Mouse (Mus musculus) heart, postnatal 0 days (tissue): ENCODE measurements around the gene Crtc2. TPM values are rescaled to one million over a fixed set of nuclear protein-coding genes. Genes with fewer than 3 reads are reported as not detected.

Source experiments
- ATAC-seq: fragments of 200-750 bp; cut with Nextera tagmentation; 2 replicates; pipeline ENCODE4 v1.8.0; 2017; ENCODE audit warnings: low read depth, moderate number of reproducible peaks, moderate library complexity; ENCODE audit not compliant: insufficient read depth
- DNase-seq: peaks from one replicate; pipeline ENCODE4 v3.0.0-alpha.2; 2016; ENCODE audit warnings: low spot score
- H3K27ac ChIP-seq: fragments of 300-500 bp; sonication (generic); 2 replicates; pipeline ENCODE4 v1.5.1; 2014; ENCODE audit warnings: low read depth, mild to moderate bottlenecking
- H3K27me3 ChIP-seq: fragments of 300-500 bp; sonication (generic); 2 replicates; pipeline ENCODE4 v1.6.1; 2014; ENCODE audit warnings: low read length, mixed read lengths; ENCODE audit not compliant: control insufficient read depth, insufficient read depth
- H3K36me3 ChIP-seq: fragments of 300-500 bp; sonication (generic); replicated peaks from 2 replicates; pipeline ENCODE4 v1.6.1; 2014; ENCODE audit warnings: low read length, mixed read lengths; ENCODE audit not compliant: control insufficient read depth, insufficient read depth
- H3K4me1 ChIP-seq: fragments of 300-500 bp; sonication (generic); 2 replicates; pipeline ENCODE4 v1.6.1; 2014; ENCODE audit warnings: antibody characterized with exemption; ENCODE audit not compliant: control insufficient read depth, insufficient read depth
- H3K4me2 ChIP-seq: fragments of 300-500 bp; sonication (generic); 2 replicates; pipeline ENCODE4 v1.6.1; 2014; ENCODE audit warnings: low read depth, mild to moderate bottlenecking, low read length, moderate library complexity
- H3K4me3 ChIP-seq: fragments of 300-500 bp; sonication (generic); 2 replicates; pipeline ENCODE4 v1.5.1; 2014; ENCODE audit warnings: low read depth, low read length
- H3K9ac ChIP-seq: fragments of 300-500 bp; sonication (generic); replicated peaks from 2 replicates; pipeline ENCODE4 v1.6.1; 2014; ENCODE audit warnings: low read depth, low read length, mixed read lengths
- H3K9me3 ChIP-seq: fragments of 300-500 bp; sonication (generic); replicated peaks from 2 replicates; pipeline ENCODE4 v1.6.1; 2016; ENCODE audit warnings: low read length; ENCODE audit not compliant: control insufficient read depth
- CTCF ChIP-seq: IDR thresholded peaks from 2 replicates; pipeline ENCODE4 v1.5.1; 2016; ENCODE audit warnings: antibody characterized with exemption, control low read depth, low read depth
- EP300 ChIP-seq: IDR thresholded peaks from 2 replicates; pipeline ENCODE4 v1.6.1; 2016; ENCODE audit warnings: antibody characterized with exemption, low read depth
- WGBS: fragments of 180-500 bp; shearing (Covaris S2); extraction: QIAGEN DNeasy Blood & Tissue Kit; methylation state at CpG from one replicate; pipeline ENCODE4 v1.1.7; 2014; 5-methylcytosine and 5-hydroxymethylcytosine counted together
- polyA plus RNA-seq: library from polyadenylated mRNA; unstranded; fragments of >200 nt; fragmentation: Nextera tagmentation; extraction: Ambion mirVana; gene quantifications from 2 replicates; pipeline ENCODE4 v1.2.1, GENCODE M21; 2015
- total RNA-seq: library from RNA; depleted of rRNA; stranded (reverse); fragments of >200 nt; gene quantifications from 2 replicates; pipeline ENCODE4 v1.2.3, GENCODE M21; 2014; ENCODE audit warnings: low replicate concordance

Crtc2 gene
- total and polyA plus RNA-seq, 2 experiments from 2014 or later = 7.2 to 17.8 TPM

- Histone ChIP-seq H3K36me3 (peaks cover 45% of the 10 kb centered on the region), H3K27me3 (no peaks in the 10 kb centered on the region), H3K4me3 (peak overlapping the region; percentile 99), H3K9ac (peak overlapping the region; percentile 97), H3K4me1 (peaks cover 18% of the 10 kb centered on the region), H3K9me3 (no peaks in the 10 kb centered on the region), H3K4me2 (peak overlapping the region; percentile 93), H3K27ac (peak overlapping the region; percentile 94; the same call in 1 of the 2 replicates)
- no peak for DNase-seq
- WGBS = 16% methylated on average over 5 of the region's 5 CpGs
- no peak for ATAC-seq
- TF ChIP-seq EP300 = no peak
- TF ChIP-seq CTCF = no peak
These were observed 41.2 kb upstream of the Crtc2 start for GRCm38 (mm10) chr3:90212723-90213122.

- Histone ChIP-seq H3K27me3 (no peaks in the 10 kb centered on the region), H3K4me2 (peak within 1 kb of the TSS; percentile 93), H3K27ac (peak within 1 kb of the TSS; percentile 94), H3K36me3 (peaks cover 38% of the 10 kb centered on the region), H3K4me3 (peak within 1 kb of the TSS; percentile 99), H3K9me3 (no peaks in the 10 kb centered on the region), H3K9ac (peak within 1 kb of the TSS; percentile 97), H3K4me1 (peaks cover 18% of the 10 kb centered on the region)
- 1% methylated on average over 42 of the region's 42 CpGs for WGBS
- ATAC-seq = peak; percentile 95
- TF ChIP-seq CTCF (no peak), EP300 (peak; percentile 67; the same call in 1 of the 2 replicates)
- peak; percentile 97 for DNase-seq
These were observed 40.5 kb upstream of the Crtc2 start, which contains the start of the genes Rps27 and Rab13 for GRCm38 (mm10) chr3:90213377-90213866. Rps27 (minus strand) TSS chr3:90213651. Rab13 (plus strand) TSS chr3:90213695.

DNA sequence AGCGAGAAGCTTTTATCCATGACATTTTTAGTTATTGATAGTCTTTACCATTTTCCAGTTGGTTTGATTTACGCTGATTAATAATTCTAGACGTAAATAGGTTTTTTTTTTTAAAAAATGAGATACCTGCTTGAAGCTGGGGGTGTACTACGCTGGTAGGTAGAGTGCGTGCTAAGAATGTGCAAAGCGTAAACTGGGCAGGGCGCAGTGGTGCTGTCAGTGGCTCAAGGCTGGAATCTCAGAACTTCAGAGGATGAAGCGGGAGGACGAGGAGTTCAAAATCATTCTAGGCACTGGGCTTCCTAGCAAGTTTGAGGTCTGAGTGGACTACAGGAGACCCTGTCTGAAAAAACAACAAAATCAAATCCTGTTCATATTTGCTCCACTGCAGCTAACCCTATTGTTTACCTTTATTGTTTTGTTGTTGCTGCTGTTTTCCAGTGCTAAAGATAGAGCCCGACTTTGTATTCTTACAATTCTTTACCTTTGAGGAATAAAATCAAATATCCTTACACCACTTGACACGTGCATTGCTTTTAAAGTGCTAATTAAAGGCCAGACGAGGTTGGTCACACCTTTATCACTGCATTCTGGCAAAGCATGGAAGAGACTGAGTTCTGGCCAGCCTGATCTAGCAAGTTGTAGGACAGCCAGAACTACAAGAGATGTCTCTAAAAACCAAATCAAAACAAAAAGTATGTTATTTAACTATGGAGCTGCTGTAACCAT lies 39.8 kb upstream of the Crtc2 start:
- peaks cover 18% of the 10 kb centered on the region for H3K4me1 ChIP-seq
- DNase-seq (no peak), ATAC-seq (peak; percentile 42; the same call in 1 of the 2 replicates)
- peaks cover 31% of the 10 kb centered on the region for H3K36me3 ChIP-seq
- 15% methylated on average over 12 of the region's 12 CpGs for WGBS
- no peak for TF ChIP-seq EP300
- TF ChIP-seq CTCF = no peak
- H3K27me3 ChIP-seq = no peaks in the 10 kb centered on the region
- H3K9ac ChIP-seq = peak overlapping the region; percentile 97; the same call in 1 of the 2 replicates
- H3K27ac ChIP-seq = peak overlapping the region; percentile 49; the same call in 1 of the 2 replicates
- peak overlapping the region; percentile 93 for H3K4me2 ChIP-seq
- H3K4me3 ChIP-seq = peak overlapping the region; percentile 99
- H3K9me3 ChIP-seq = no peaks in the 10 kb centered on the region

DNA sequence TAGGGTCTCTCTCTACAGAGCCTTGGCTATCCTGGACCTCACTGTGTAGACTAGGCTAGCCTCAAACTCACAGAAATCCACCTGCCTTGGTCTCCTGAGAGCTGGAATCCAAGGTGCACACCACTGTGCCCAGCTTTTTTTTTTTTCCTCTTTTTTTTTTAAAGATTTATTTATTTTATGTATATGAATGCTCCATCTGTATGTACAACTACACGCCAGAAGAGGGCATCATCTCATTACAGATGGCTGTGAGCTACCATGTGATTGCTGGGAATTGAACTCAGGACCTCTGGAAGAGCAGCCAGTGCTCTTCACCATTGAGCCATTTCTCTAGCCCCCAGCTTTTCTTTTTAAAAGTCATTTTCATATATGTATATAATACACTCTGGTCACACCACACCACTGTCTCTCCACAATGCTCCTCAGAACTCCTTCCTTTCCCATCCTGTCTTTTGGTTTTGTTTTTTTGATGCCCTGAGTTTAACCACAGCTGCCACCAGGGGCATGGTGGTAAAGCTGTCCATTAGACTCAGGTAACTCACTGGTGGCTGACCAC lies 38.1 kb upstream of the Crtc2 start:
- H3K4me3 ChIP-seq = no peak overlapping the region
- no peak for TF ChIP-seq EP300
- no peak for TF ChIP-seq CTCF
- DNase-seq (no peak), ATAC-seq (no peak)
- no peaks in the 10 kb centered on the region for H3K27me3 ChIP-seq
- no peak overlapping the region for H3K9ac ChIP-seq
- no peak overlapping the region for H3K4me2 ChIP-seq
- 29% methylated on average over 1 of the region's 1 CpGs for WGBS
- no peak overlapping the region for H3K27ac ChIP-seq
- peaks cover 16% of the 10 kb centered on the region for H3K36me3 ChIP-seq
- H3K9me3 ChIP-seq = no peaks in the 10 kb centered on the region
- H3K4me1 ChIP-seq = peaks cover 18% of the 10 kb centered on the region

- Histone ChIP-seq H3K9me3 (no peaks in the 10 kb centered on the region), H3K27me3 (no peaks in the 10 kb centered on the region), H3K4me3 (peak overlapping the region; percentile 62), H3K9ac (peak overlapping the region; percentile 77), H3K4me2 (peak overlapping the region; percentile 82), H3K4me1 (0 out of 2 replicates have a peak, but pooled peaks cover 4% of the 10 kb centered on the region), H3K27ac (peak overlapping the region; percentile 81), H3K36me3 (peaks cover 8% of the 10 kb centered on the region; the same call in 1 of the 2 replicates)
- WGBS = 17% methylated on average over 6 of the region's 6 CpGs
- TF ChIP-seq EP300 (no peak), CTCF (peak; percentile 68)
- DNase-seq = peak; percentile 55
- ATAC-seq = peak; percentile 44
These were observed 33.9 kb upstream of the Crtc2 start for GRCm38 (mm10) chr3:90220088-90220487.
